Mouse (Mus musculus) cerebellum, adult 11 months (tissue): ENCODE measurements around the gene Atp6ap2.
"Not testable (repeated sequence)": the region's sequence is repeated elsewhere in the genome, so short reads cannot be mapped to it uniquely, and the experiment has no call there.

ENCODE experiments used
- DNase-seq: peaks from one replicate; pipeline ENCODE4 v3.0.0; 2022

The Atp6ap2 gene

GRCm38 (mm10) chrX:12587192-12587957 is at the start of gene Atp6ap2:
Gene Atp6ap2 (plus strand): TSS chrX:12587801.
- DNase-seq: peak; percentile 90

GRCm38 (mm10) chrX:12544417-12544816 is 43.2 kb upstream of the Atp6ap2 start:
- DNase-seq: no peak

GRCm38 (mm10) chrX:12557086-12557485 is 30.5 kb upstream of the Atp6ap2 start:
- DNase-seq: no peak

- DNase-seq: no peak
Observed at GRCm38 (mm10) chrX:12571407-12571806, 16.2 kb upstream of the Atp6ap2 start.

GRCm38 (mm10) chrX:12577936-12578335 is 9.7 kb upstream of the Atp6ap2 start:
- DNase-seq: no peak

GRCm38 (mm10) chrX:12578339-12578868 is 9.2 kb upstream of the Atp6ap2 start:
- no peak for DNase-seq

- DNase-seq: no peak
Observed at GRCm38 (mm10) chrX:12583261-12583660, 4.3 kb upstream of the Atp6ap2 start.

GRCm38 (mm10) chrX:12587958-12588355 is 356 bp downstream of the Atp6ap2 start:
- DNase-seq: no peak

- DNase-seq: no peak
Observed at GRCm38 (mm10) chrX:12591401-12591943, 3.9 kb downstream of the Atp6ap2 start.

GRCm38 (mm10) chrX:12592011-12592410 is 4.4 kb downstream of the Atp6ap2 start:
- no peak for DNase-seq

GRCm38 (mm10) chrX:12593824-12594223 is 6.2 kb downstream of the Atp6ap2 start:
- DNase-seq: no peak

GRCm38 (mm10) chrX:12610541-12610940 is 22.9 kb downstream of the Atp6ap2 start:
- DNase-seq: not testable (repeated sequence)

- no peak for DNase-seq
Observed at GRCm38 (mm10) chrX:12611211-12611610, 23.6 kb downstream of the Atp6ap2 start.

GRCm38 (mm10) chrX:12612360-12612759 is 24.8 kb downstream of the Atp6ap2 start:
- not testable (repeated sequence) for DNase-seq

- no peak for DNase-seq
Observed at GRCm38 (mm10) chrX:12625131-12625530, 37.5 kb downstream of the Atp6ap2 start.

GRCm38 (mm10) chrX:12644976-12645375 is 57.4 kb downstream of the Atp6ap2 start:
- DNase-seq: no peak

GRCm38 (mm10) chrX:12645531-12646304 is 58.1 kb downstream of the Atp6ap2 start:
- peak; percentile 43 for DNase-seq

GRCm38 (mm10) chrX:12651906-12652305 is 64.3 kb downstream of the Atp6ap2 start:
- DNase-seq: no peak

GRCm38 (mm10) chrX:12653879-12654278 is 66.3 kb downstream of the Atp6ap2 start:
- no peak for DNase-seq
